Mouse (Mus musculus) heart, postnatal 0 days (tissue): Measurements from ENCODE around the gene Tmem177.

Experiments
- CTCF ChIP-seq: IDR thresholded peaks from 2 replicates; pipeline ENCODE4 v1.5.1; 2016; ENCODE audit warnings: antibody characterized with exemption, control low read depth, low read depth
- EP300 ChIP-seq: IDR thresholded peaks from 2 replicates; pipeline ENCODE4 v1.6.1; 2016; ENCODE audit warnings: antibody characterized with exemption, low read depth

- TF ChIP-seq CTCF, result no peak
- TF ChIP-seq EP300, result no peak
Measured at GRCm38 (mm10) chr1:119859566-119859965, 53.4 kb downstream of the Tmem177 start.
